In genomic region chr9:37018154-37018553, GRCm38 (mm10) we compare ENCODE assay signal across 8 mouse cellular contexts.
DNase-seq lines count a peak whose midpoint lies in the region; ATAC-seq and TF ChIP-seq lines count a peak whose summit lies in the region.

No protein-coding gene starts in this region.

- WGBS in heart, postnatal 0 days, result 77% methylated on average over 1 of the region's 1 CpGs
- WGBS in forebrain, embryonic 16.5 days, result 89% methylated on average over 1 of the region's 1 CpGs
- WGBS in midbrain, embryonic 16.5 days, result 53% methylated on average over 1 of the region's 1 CpGs

- no peak overlapping the region for H3K4me3 ChIP-seq in heart, postnatal 0 days (ENCODE audit: low read depth, low read length)
- no peak overlapping the region for H3K4me3 ChIP-seq in forebrain, embryonic 16.5 days (replicated peaks; ENCODE audit: low read length)
- no peak overlapping the region for H3K4me3 ChIP-seq in midbrain, embryonic 16.5 days (ENCODE audit: low read depth, low read length)

- H3K27me3 ChIP-seq in heart, postnatal 0 days (ENCODE audit: control insufficient read depth, insufficient read depth, low read length), result no peaks in the 10 kb centered on the region
- H3K27me3 ChIP-seq in forebrain, embryonic 16.5 days (replicated peaks; ENCODE audit: control insufficient read depth, insufficient read depth, low read length), result no peaks in the 10 kb centered on the region
- H3K27me3 ChIP-seq in midbrain, embryonic 16.5 days (ENCODE audit: control insufficient read depth, insufficient read depth, low read depth, low read length), result no peaks in the 10 kb centered on the region

- peak; percentile 25; the same call in 1 of the 2 replicates for ATAC-seq in heart, postnatal 0 days (ENCODE audit: insufficient read depth, low read depth)
- no peak for ATAC-seq in forebrain, embryonic 16.5 days
- no peak for ATAC-seq in midbrain, embryonic 16.5 days

- no peak for TF ChIP-seq EP300 in heart, postnatal 0 days (IDR thresholded peaks at IDR 0.05; ENCODE audit: low read depth)

- no peak for TF ChIP-seq CTCF in heart, postnatal 0 days (IDR thresholded peaks at IDR 0.05; ENCODE audit: low read depth)

- no peak for DNase-seq in heart, postnatal 0 days (ENCODE audit: low spot score)
- DNase-seq in heart, adult 9 months (ENCODE audit: low spot score in 2 of 2), result no peak
- DNase-seq in cerebellum, adult 18-20 months, result peak; percentile 66 to 72
- DNase-seq in kidney, postnatal 14 days, result peak; percentile 67
- DNase-seq in lung, postnatal 14 days, result peak; percentile 38
- DNase-seq in thymus, postnatal 0 days (ENCODE audit: low spot score), result no peak

- H3K27ac ChIP-seq in heart, postnatal 0 days (ENCODE audit: low read depth), result no peak overlapping the region
- no peak overlapping the region for H3K27ac ChIP-seq in forebrain, embryonic 16.5 days (ENCODE audit: low read length)
- no peak overlapping the region for H3K27ac ChIP-seq in midbrain, embryonic 16.5 days (ENCODE audit: low read length)

- H3K4me2 ChIP-seq in heart, postnatal 0 days (ENCODE audit: low read depth, low read length), result no peak overlapping the region
- no peak overlapping the region for H3K4me2 ChIP-seq in forebrain, embryonic 16.5 days (ENCODE audit: low read length)
- H3K4me2 ChIP-seq in midbrain, embryonic 16.5 days (ENCODE audit: low read length), result no peak overlapping the region

- no peaks in the 10 kb centered on the region for H3K9me3 ChIP-seq in heart, postnatal 0 days (replicated peaks; ENCODE audit: control insufficient read depth, low read length)
- no peaks in the 10 kb centered on the region for H3K9me3 ChIP-seq in forebrain, embryonic 16.5 days (ENCODE audit: control insufficient read depth, low read length)
- H3K9me3 ChIP-seq in midbrain, embryonic 16.5 days (replicated peaks; ENCODE audit: control insufficient read depth, low read length, poor library complexity, severe bottlenecking), result no peaks in the 10 kb centered on the region

- H3K36me3 ChIP-seq in heart, postnatal 0 days (replicated peaks; ENCODE audit: control insufficient read depth, insufficient read depth, low read length), result no peaks in the 10 kb centered on the region
- no peaks in the 10 kb centered on the region for H3K36me3 ChIP-seq in forebrain, embryonic 16.5 days (ENCODE audit: control insufficient read depth, insufficient read depth)
- H3K36me3 ChIP-seq in midbrain, embryonic 16.5 days (ENCODE audit: control insufficient read depth, insufficient read depth, low read length), result no peaks in the 10 kb centered on the region

- no peak overlapping the region for H3K9ac ChIP-seq in heart, postnatal 0 days (replicated peaks; ENCODE audit: low read depth, low read length)
- no peak overlapping the region for H3K9ac ChIP-seq in forebrain, embryonic 16.5 days (replicated peaks; ENCODE audit: low read depth, low read length)
- H3K9ac ChIP-seq in midbrain, embryonic 16.5 days (ENCODE audit: low read depth, low read length), result no peak overlapping the region

- peaks cover 10% of the 10 kb centered on the region for H3K4me1 ChIP-seq in heart, postnatal 0 days (ENCODE audit: control insufficient read depth, insufficient read depth)
- peaks cover 30% of the 10 kb centered on the region for H3K4me1 ChIP-seq in forebrain, embryonic 16.5 days (replicated peaks; ENCODE audit: control insufficient read depth, insufficient read depth, low read length)
- peaks cover 26% of the 10 kb centered on the region for H3K4me1 ChIP-seq in midbrain, embryonic 16.5 days (ENCODE audit: control insufficient read depth, insufficient read depth, low read length)

Comparison
In these comparisons a context has a peak if more than half of its experiments do, and no peak if none do; other contexts are left out.
1. DNase-seq: peak in cerebellum, adult 18-20 months (2 of 2), kidney, postnatal 14 days (single experiment) and lung, postnatal 14 days (single experiment); none in heart, postnatal 0 days (single experiment), heart, adult 9 months (0 of 2) and thymus, postnatal 0 days (single experiment).